Mouse (Mus musculus) MEL-GATA-1-ER (cell line): Measurements from ENCODE around the gene Sugct.
"Not testable (repeated sequence)": the region's sequence is repeated elsewhere in the genome, so short reads cannot be mapped to it uniquely, and the experiment has no call there.

Source experiments
- DNase-seq: peaks from one replicate; pipeline ENCODE4 v3.0.0-alpha.2; 2012; ENCODE audit warnings: low read depth; ENCODE audit errors: extremely low read depth

Sugct gene

GRCm38 (mm10) chr13:17606217-17606616, 89.1 kb downstream of the Sugct start:
- DNase-seq, result no peak

- no peak for DNase-seq
These were observed 90.7 kb downstream of the Sugct start for GRCm38 (mm10) chr13:17604670-17605069.

GRCm38 (mm10) chr13:17603756-17604155, 91.6 kb downstream of the Sugct start:
- no peak for DNase-seq

- DNase-seq, result no peak
These were observed 110.0 kb downstream of the Sugct start for GRCm38 (mm10) chr13:17585267-17585913.

GRCm38 (mm10) chr13:17584804-17585203, 110.5 kb downstream of the Sugct start:
- DNase-seq, result no peak

- no peak for DNase-seq
These were observed 113.7 kb downstream of the Sugct start for GRCm38 (mm10) chr13:17581684-17582083.

- no peak for DNase-seq
These were observed 136.0 kb downstream of the Sugct start for GRCm38 (mm10) chr13:17559357-17559756.

- DNase-seq, result no peak
These were observed 159.0 kb downstream of the Sugct start for GRCm38 (mm10) chr13:17536341-17536740.

- DNase-seq, result no peak
These were observed 160.5 kb downstream of the Sugct start for GRCm38 (mm10) chr13:17534871-17535270.

- no peak for DNase-seq
These were observed 160.9 kb downstream of the Sugct start for GRCm38 (mm10) chr13:17534469-17534868.

GRCm38 (mm10) chr13:17511184-17511778, 184.1 kb downstream of the Sugct start:
- DNase-seq, result no peak

- no peak for DNase-seq
These were observed 200.4 kb downstream of the Sugct start for GRCm38 (mm10) chr13:17494936-17495335.

- DNase-seq, result no peak
These were observed 201.2 kb downstream of the Sugct start for GRCm38 (mm10) chr13:17494056-17494574.

- DNase-seq, result not testable (repeated sequence)
These were observed 237.4 kb downstream of the Sugct start for GRCm38 (mm10) chr13:17457981-17458380.

- no peak for DNase-seq
These were observed 263.0 kb downstream of the Sugct start for GRCm38 (mm10) chr13:17432139-17432916.

- DNase-seq, result no peak
These were observed 273.5 kb downstream of the Sugct start for GRCm38 (mm10) chr13:17421875-17422274.

GRCm38 (mm10) chr13:17420557-17420956, 274.8 kb downstream of the Sugct start:
- no peak for DNase-seq

- DNase-seq, result no peak
These were observed 352.5 kb downstream of the Sugct start for GRCm38 (mm10) chr13:17342836-17343235.

GRCm38 (mm10) chr13:17335885-17336540, 359.3 kb downstream of the Sugct start:
- no peak for DNase-seq

GRCm38 (mm10) chr13:17326863-17327262, 368.5 kb downstream of the Sugct start:
- no peak for DNase-seq

- DNase-seq, result no peak
These were observed 393.8 kb downstream of the Sugct start for GRCm38 (mm10) chr13:17301590-17301989.
